Mouse (Mus musculus) ES-E14 (cell line): ENCODE results near the gene Chrna4.

Source experiments
- CHD2 ChIP-seq: IDR thresholded peaks from 2 replicates; pipeline ENCODE4 v1.6.1; 2014; ENCODE audit warnings: mild to moderate bottlenecking, low read depth, low read length, inconsistent platforms
- MAFK ChIP-seq: IDR thresholded peaks from 2 replicates; pipeline ENCODE4 v1.6.1; 2014; ENCODE audit warnings: mild to moderate bottlenecking, low read depth, low read length, inconsistent platforms; ENCODE audit not compliant: insufficient read depth
- ZC3H11A ChIP-seq: IDR thresholded peaks from 2 replicates; pipeline ENCODE4 v1.6.1; 2012; ENCODE audit warnings: low read depth, mild to moderate bottlenecking, inconsistent platforms, low read length, borderline replicate concordance

DNA sequence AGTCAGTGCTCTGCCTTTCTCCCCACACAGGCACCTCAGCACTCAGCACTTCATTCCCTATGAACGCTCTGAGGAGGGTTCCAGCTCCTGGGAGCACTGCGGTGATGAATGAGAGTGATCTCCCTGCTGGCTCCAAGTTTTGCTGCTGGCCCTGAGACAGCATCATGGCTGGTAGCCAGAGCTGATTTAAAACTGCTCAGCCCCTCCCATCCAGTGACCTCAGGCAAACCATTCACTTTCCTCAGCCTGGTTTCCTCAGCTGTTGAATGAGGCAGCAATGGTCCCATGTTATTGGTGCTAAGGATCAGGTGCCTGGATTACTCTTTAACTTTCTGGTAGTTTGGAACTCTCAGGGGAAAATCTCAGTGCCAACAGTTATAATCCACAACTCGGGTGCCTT is at the start of gene Chrna4:
- TF ChIP-seq MAFK, result no peak
- no peak for TF ChIP-seq CHD2
- no peak for TF ChIP-seq ZC3H11A
